Mouse (Mus musculus): ENCODE results near the gene Kat8.
"Not testable (repeated sequence)": the region's sequence is repeated elsewhere in the genome, so short reads cannot be mapped to it uniquely, and the experiment has no call there.

The Kat8 gene

DNA sequence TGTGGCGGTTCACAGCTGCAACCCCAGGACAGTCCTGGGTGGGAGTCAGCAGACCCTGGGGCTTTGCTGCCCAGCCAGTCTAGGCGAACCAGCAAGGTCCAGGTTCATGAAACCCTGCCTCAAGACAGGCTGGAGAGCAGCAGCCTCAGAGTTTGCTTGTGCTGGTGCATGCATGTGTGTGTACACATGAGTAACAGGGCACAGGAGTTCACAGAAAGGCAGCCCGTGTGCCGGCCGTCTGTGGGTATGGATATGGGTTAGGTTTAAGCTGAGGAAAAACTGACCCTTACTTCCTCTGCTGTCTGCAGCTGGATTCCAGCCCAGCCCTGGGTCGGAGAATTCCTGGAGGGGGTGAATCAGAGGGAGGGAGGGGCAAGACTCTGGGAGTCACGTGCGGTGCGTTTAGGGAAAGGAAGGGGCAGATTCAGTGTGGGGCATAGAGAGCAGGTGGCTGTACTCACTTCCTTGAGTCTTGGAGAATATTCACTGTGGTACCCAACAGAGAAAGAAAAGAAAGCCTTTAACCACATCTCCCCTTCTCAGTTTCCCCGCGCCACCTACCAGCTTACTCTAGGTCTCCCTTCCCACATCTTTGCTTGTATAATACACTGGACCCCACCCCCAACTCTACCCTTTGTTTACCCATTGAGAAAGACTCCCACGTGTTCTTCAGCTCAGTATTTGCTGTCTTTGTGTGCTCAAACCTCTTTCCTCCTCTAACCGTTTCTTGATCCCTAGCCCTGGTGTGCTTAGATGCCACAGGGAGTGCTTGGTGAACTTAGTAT lies 19.2 kb downstream of the Kat8 start:
- DNase-seq (ENCODE audit: low spot score): peak; percentile 70

DNA sequence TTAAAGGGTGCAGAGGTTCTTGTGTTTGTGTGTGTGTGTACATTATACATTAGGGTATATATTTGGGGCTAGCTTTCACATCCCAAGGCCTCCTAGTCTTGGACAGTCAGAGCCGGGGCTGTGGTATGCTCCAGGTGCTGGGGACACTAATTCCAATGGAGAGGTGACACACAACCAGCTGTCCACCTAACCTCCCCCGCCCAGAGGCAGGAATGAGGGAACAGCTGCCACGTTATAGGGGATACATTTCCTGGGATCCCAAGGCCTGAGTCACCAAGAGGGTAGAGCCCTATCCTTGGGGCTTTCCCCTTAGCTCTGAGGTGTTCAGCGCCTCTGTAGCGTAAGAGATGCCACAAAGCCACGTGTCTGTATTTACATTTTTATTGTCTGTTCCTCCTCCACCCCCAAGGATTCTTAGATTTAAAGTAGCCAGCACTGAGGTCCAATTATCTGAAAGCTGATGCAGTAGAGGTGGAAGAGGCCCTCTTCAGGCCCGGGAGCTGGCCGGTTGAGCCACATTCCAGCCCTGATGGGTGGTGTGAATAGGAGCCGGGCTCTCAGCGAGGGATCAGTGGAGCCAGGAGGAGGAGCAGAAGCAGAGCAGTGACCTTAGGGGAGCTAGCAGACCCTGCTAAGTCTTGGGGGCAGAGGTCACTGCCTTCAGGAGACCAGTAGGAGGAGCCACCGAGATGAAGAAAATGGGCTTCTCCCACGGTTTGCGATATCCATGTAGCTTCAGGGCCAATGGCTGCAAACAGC lies 20.1 kb downstream of the Kat8 start:
- peak; percentile 83 for DNase-seq (ENCODE audit: low spot score)

DNA sequence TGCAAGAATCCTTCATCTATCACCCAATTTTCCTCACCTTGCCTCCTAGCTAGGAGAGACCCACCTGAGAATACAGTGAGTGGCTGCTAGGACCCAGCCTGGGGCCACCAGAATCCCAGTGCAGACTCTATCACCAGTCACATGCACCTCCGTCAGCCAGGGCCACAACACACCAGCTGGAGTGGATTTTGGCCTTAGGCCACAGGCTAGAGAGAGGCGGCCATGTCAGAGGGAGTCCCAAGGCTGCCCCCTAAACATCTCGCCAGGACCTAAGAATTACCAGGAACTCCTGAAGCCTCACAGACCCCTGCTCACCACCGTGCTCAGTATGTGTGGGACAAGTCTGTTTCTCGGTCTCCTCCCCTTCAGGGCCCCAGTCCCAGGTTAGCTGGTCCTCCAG lies 21.8 kb downstream of the Kat8 start:
- no peak for DNase-seq (ENCODE audit: low spot score)

DNA sequence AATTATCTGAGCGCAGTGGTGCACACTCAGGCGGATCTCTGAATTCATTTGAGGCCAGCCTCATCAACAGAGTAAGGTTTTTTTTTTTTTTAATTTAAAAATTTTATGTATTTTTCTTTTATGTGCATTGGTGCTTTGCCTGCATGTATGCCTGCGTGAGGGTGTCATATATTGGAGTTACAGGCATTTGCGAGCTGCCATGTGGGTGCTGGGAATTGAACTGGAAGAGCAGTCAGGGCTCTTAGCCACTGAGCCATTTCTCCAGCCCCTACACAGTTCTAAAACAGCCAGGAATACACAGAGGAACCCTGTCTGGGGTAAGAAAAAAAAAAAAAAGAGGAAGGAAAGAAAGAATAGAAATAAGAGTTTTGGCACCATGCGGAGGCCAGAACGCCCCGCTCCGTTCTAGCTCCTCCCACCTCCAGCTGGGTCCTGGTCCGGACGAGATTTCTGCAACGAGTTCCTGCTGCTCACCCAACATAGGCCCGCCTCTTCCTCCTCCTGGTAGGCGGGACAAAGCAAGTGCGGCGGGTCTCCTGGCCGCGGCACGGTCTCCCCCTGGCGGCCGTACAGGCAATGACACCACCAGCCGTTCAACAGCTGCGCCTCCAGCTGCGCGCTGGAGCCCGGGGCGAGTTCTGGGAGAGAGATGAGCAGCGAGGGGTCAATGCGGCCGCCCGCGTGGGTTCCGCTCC lies 22.9 kb downstream of the Kat8 start:
- DNase-seq (ENCODE audit: low spot score): peak; percentile 97

DNA sequence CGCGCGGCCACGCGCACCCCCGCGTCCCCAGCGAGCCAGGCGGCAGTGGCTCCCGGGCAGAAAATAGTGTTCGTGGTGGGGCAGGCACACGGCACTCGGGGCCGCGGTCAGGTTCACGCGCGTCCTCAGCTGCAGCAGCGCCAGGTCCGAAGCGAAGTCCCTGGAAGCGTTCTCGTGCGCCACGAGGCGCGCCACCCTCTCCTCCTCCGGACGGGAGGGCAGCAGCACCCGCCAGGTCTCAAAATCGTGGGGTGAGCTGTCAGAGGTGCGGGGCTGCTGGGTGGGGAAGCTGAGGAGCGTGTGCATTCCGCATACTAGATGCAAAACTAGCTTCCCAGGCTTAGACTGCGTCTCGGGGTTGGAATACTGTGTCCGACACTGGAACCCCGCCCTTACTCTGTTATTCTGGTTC lies 23.4 kb downstream of the Kat8 start:
- DNase-seq (ENCODE audit: low spot score): no peak

DNA sequence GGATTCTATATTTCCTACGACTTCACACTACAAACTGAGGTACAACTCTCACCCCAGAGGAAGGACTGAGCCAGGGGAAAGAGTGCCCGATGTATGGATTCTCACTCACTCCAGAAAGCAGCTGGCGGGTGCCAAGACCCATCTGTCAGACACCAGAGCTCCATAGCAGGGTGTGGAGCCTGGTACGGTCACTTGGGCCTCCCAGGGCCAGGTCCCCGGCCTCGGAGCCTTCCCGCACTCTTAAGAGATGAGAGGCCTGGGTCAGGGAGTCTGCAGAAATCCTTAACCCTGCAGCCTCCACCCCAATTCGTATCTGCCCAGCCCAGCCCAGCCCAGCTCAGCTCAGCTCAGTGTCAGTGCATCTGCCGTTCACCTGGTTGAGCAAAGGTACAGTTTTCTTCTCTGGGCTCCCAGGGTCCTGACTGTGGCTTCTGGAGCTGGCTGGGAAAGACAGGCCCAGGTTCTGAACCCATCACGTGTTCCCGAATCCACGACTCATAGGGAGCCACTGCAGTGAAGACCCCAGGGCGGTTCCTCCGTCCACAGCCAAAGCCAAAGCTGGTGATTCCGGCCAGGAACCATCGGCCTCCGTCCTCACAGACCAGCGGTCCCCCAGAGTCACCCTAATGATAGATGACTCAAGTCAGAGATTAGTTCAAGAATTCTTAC lies 24.0 kb downstream of the Kat8 start:
- no peak for DNase-seq (ENCODE audit: low spot score)

DNA sequence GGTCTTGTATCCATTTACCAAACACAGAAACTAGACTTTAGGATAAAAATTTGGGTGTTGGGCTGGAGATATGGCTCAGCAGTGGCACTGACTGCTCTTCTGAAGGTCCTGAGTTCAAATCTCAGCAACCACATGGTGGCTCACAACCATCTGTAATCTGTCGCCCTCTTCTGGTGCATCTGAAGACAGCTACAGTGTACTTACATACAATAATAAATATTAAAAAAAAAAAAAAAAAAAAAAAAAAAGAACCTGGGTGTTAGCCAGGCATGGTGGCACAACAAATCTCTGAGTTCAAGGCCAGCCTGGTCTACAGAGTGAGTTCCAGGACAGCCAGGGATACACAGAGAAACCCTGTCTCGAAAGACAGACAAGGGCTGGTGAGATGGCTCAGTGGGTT lies 29.8 kb downstream of the Kat8 start:
- not testable (repeated sequence) for DNase-seq (ENCODE audit: low spot score)

DNA sequence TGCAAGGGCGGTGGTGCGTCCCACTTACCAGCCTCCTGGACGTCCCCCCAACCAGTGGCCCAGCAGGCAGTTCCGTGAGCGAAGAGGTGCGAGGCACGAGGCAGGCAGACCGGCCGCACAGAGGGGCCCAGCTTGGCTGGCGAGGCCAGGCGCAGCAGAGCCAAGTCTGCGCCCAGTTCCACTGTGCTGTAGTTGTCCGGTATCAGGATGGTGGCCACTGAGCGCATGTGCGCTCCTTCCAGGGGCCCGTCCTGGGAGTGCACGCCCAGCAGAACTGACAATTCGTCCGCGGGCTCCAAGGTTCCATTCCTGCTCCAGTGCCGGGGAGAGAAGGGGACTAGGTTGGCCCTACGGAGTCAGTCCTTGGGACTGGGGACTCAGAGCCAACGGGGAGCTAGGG lies 32.3 kb downstream of the Kat8 start:
- no peak for DNase-seq (ENCODE audit: low spot score)

DNA sequence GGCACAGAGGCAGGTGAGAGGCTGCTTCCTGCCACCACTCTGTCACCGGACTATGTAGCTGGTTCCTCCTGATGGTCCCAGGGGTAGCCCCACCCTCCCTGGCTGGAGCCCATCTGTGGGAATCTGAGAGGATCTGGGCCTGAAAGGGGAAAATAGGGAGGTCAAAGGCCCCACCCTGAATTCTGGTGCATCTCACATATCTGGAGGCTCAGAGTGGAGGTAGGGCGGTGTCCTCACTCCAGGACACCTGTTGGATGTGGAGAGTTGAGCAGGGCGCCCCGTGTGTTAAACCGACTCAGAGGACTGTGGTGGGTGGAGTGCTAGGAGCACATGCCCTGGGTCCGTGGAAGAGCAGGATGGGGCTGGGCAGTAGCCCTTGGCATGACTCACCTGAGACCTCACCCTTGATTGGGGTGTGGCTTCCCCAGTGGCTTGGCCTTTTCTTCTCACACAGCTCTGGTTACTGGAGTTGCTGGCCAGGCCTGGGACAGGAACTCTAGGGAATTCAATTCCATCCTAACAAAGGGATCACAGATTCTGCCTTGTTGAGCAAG lies 34.2 kb downstream of the Kat8 start, which contains the start of gene Prss36:
Gene Prss36, minus strand, starts transcription at position 256 of the 554 bp plus-strand sequence.
- no peak for DNase-seq (ENCODE audit: low spot score)

DNA sequence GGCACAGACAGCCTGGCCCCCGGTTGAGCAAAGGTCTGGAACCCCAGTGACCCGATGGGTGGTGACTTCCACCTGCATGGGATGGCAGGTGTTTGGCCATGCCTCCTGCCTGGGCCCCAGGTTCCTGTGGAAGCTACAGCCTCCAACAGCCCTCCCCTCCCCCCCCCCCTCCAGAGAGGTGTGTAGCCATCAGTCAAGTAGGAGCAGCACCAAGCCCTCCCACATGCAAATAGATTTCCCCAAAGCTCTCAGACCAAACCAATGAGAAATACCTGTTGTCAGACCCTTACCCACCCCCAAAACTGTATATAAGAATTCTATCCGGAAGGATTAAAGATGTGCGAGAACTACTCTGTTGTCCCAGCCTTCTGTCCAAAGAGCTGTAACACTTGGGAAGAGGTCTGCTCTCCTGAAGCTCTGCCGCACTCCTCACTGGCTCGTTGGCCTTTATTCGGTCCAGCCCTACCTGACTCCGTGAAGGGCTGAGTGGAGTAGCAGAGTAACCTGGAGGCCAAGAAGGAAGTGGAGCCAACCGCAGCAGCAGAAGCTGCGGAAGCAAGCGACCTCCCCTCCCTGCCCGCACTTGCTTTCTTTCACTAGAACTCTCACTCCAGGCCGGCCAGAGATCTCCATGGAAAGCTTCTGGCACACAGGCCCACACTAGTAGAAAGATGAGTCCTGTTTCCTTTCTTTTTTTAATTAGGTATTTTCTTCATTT lies 40.7 kb downstream of the Kat8 start:
- DNase-seq (ENCODE audit: low spot score): no peak

DNA sequence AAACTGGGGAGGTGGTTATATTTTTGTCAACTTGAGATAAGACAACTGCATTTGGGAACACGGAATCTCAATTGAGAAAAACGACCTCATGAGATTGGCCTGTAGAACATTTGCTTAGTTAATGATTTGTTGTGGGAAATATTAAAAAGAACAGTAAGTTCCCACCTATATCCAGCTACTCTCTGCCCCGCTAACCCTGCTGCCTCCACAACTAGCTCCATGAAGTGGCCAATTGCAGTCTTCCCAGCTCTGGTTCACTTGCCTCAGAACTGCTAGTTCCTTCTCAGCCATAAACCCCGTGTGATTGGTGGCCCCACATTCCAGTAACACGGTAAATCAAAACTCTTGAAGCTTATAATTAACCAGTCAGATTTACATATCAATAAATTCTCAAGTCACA lies 47.0 kb downstream of the Kat8 start:
- DNase-seq (ENCODE audit: low spot score): no peak

DNA sequence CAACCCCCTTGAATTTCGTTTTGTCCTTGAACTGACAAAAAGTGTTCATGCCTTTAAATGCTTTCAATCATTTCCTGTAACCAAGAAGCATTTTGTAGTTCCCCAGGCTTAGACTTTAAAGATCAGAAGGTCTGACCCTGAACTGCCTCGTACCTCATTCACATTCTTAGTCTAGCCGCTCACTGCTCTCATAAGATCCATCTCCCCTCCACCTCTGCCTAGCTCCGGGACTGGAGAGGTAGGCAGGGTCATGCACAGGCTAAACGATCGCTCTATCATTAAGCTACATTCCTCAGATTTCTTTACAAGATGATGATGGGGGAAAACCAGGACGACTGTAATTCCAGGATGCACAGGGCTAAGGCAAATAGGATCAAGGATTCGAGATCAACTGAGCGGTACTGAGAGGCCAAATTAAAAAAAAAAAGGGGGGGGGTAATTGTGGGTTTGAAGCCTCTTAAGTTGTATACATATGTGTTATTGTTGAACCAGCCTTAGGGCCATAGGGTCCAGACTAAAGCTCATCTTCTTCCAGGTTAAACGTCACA lies 54.1 kb downstream of the Kat8 start:
- no peak for DNase-seq (ENCODE audit: low spot score)

DNA sequence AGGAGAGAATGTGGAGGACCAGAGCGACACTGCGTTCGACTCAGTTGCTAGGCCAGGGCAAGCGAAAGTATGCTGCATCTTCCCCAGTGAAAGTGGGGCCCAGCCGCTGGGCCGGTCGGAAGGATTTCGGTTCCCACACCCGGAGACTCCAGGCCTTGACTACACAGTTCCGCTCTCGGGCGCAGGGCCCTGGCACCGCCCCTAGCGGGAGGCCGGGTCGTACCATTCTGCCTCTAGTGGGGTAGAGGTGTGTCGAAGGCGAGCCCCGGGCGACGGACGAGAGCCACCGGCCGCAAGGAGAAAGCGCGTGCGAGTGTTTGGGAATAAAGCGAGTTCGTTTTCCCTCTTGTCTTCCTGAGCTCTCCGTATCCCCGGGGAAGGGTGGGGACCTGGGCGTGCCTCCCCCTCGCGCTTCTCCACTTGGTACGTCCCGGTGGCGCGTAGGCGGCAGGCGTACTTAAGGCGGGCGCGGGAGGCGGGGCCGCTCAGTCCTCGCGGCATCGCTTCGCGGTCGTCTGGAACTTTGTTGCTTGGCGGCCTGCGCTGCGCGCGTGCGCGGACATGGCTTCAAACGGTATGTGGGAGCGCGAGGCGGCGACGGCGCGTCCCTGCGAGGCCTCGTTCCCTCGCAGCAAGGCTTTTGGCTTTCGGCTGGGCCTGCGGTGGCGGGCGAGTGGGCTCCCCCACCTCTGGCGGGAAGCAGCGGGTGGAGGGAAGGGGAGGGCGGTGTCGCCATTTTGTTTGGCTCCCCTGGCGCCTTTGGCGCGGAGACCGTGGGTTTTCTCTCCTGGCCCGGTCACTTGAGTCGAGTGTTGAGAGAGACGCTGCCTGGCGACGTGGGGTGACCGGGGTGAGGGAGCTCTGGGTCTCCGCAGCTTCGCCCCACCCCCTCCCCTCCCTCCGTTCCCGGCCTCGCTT lies 54.9 kb downstream of the Kat8 start, which contains the start of gene Fus:
Gene Fus, plus strand, starts transcription at position 454 of the 918 bp plus-strand sequence.
- peak; percentile 93 for DNase-seq (ENCODE audit: low spot score)

DNA sequence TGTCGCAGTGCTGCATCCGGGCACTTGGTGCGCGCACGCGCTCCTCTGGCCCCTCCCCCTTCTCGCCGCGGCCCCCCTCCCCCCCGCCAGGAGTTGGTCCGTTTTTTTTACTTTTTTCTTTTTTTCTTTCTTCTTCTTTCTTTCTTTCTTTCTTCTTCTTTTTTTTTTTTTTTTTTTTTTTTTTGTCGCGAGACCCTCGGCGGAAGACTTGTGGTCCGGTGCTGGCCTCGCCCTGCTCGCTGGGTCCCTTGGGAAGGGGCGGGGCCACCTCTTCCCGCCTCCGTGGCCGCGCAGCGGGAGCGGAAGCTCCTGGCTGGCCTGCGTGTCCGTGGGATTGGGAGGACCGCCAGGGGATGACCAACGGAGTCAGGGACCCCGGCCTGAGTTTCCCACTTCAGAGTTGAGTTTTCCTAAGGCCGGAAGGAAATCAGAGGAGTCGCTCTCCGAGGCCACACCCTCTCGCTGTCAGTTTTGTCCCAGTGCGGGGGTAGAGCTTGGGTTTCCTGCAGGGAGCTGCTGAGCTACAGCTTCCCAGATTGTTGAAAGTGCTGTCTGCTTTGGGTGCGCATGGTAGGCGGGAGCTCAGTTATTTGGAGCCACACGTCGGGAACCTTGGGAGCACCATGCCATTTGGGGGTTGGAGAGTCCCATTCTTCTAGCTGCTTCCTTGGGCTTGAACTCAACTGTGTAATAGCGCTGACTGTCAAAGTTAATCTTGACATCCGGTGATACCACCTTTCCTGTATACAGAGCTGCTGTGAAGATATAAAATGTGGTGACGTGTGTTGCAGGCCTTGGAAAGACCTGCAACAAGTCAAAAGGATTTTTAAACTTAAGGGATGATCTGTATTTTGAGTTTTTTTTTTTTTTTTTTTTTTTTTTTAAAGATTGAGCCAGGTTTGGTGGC lies 55.9 kb downstream of the Kat8 start:
- DNase-seq (ENCODE audit: low spot score): peak; percentile 73

DNA sequence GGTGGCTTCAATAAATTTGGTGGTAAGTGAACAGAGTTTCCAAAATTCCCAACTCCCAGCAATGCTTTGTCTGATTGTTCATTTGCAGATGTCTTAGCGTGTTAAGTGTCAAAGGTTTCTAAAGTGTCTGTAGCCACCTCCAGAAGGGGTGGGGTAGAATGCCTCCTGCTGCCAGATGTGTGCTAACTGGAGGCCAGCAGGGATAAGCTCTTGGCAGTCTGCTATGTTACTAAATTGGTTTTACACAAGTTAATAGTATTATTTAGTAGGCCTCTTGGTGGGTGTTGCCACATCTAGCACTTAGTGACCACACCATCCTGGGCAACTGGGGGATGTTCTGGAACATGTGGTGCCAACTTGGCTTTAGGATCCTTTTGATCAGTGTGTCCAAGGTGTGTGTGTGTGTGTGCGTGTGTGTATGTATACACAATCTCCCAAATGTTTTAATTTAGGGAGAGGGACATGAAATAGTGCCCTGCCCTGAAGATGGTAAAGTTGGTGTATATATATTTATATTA lies 62.2 kb downstream of the Kat8 start:
- DNase-seq (ENCODE audit: low spot score): no peak

All from lung, postnatal 25 days (tissue).